Mouse (Mus musculus) 3134 (cell line): ENCODE results near the gene Urgcp.

Experiments
- DNase-seq: peaks from one replicate; pipeline ENCODE4 v3.0.0-alpha.2; 2011; ENCODE audit warnings: low spot score; ENCODE audit not compliant: insufficient read length; ENCODE audit errors: extremely low read depth

Urgcp gene

DNA sequence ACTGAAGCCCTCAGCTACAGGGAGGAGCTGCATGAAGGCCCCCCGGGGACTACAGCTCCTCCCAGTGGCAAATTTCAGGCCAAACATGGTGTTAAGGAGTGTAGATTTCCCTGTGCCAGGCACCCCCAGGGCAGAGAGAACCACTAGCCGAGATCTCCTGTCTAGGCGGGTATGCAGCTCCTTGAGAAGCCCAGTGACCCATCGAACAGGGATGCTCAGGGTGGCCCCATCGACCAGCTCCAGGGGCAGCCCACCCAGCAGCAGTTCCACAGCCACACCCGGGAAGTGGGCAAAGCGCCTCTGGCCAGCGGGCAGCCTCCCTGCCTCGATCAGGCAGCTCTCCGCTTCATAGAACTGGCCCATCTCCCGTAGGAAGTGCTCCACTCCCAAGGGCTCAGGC is 45.9 kb downstream of the Urgcp start:
- no peak for DNase-seq

DNA sequence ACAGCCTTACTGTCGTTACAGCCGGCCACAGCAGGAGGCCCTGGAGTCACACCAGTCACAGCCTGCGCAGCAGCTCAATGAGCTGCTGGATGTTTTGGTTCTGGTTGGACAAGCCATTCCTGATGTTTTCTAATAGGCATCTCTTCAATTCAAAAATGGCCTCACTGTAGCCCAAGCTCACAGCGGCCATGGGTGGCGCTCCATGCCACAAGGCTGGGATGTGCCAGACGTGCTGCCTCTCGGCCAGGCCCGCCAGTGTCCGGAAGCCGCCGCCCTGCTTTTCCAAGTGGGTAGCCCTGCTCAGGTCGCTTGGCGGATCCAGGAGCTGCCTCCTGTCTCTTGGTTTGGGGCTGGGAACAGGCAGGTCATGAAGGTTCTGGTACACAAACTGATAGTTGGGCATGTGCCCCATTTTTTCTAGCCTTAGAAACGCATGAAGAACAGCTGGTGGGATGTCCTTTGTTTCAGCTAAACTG is 46.5 kb downstream of the Urgcp start, which contains the start of gene Mrps24:
Mrps24 (minus strand) TSS at position 51 of the 476 bp plus-strand sequence.
- no peak for DNase-seq

DNA sequence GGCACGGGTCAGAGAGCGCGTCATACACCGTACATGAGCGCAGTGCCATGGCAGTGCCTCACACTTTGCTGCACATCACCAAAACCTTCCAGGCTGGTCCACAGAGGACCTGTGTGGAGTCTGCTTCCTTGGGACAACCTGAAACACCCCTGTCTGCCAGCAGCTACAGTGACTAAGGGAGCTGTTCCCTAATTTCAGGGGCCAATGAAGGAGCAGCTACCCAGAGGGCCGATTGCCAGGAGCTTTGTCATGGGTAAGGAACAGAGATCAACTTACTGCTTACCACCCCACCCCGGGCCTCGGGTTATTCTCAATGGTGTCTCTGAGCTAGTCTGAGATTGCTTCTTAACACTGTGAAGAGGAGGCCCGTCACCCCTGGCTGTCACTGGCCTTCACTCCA is 47.0 kb downstream of the Urgcp start:
- DNase-seq = no peak

DNA sequence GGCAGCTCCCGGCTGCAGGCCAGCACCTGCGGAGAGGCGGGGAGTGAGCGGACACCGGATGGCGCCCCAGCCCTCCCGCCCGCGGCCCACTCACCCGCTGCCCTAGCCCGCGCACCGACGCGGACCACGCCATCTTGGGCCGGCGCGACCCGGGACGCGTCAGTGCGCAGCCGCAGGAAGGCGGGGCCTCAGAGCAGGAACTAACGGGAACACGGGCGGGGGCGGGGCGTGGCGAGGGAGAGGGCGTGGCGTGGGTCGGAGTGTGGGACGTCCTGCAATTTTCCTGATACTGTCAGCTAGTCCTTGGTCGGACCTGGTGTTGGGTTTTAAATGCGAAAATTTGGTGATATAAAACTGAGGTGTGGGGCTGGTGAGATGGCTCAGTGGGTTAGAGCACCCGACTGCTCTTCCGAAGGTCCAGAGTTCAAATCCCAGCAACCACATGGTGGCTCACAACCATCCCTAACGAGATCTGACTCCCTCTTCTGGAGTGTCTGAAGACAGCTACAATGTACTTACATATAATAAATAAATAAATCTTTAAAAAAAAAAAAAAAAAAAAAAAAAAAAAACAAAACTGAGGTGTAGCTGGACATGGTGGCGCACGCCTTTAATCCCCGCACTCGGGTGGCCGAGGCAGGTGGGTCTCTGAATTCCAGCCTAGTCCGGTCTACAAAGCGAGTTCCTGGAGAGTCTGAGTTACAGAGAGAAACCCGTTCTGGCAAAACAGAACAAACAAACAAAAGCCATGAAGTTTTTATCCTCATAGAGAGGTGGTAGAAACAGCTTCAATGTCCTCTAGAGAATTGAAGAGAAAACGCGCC is 54.4 kb downstream of the Urgcp start:
- DNase-seq = peak; percentile 94

DNA sequence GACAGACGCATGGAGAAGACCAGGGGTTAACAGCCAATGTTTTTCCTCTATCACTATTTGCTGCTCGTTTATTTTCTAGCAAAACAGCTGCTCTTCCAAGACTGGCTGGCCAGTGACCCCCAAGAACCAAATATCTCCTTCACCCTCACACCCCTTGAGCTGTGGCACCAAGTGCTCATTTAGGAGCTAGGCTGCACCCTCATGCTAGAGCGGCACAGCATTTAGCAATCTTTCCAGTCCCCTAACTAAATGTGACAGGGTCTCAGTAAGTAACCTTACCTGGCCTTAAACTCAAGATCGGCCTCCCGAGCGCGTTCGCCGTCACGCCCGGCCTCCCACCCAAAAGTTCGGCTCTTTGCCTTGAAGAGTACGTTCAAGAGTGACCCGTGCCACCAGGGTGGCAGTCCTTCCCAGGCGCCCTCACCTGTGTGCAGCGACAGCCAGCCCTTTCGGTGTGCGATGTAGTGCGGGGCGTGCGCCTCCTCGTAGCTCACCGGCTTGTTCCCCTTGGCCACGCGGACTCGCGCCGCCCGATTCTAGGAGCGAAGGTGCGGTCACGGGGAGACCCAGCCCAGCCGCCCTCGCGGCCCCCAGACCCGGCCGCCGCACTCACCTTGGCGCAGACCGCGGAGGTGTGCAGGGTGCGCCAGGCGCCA is 55.2 kb downstream of the Urgcp start:
- peak; percentile 68 for DNase-seq

DNA sequence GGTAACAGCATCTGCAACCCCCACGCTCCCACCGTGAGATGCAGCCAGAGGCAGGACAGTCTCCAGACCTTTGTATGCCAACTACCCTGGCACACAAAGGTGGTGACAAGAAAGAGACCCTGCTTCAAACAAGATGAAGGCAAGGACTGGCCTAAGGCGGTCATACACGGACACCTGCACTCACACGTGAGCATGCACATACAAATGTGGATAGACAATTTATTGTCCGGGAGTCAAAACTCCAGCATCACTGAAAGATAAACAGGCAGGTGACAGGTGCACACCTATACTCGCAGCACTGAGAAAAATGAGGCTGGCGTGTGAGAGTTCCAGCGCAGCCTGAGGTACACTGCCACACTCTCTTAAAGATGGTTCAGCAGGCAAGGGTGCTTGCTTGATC is 56.2 kb downstream of the Urgcp start:
- no peak for DNase-seq

DNA sequence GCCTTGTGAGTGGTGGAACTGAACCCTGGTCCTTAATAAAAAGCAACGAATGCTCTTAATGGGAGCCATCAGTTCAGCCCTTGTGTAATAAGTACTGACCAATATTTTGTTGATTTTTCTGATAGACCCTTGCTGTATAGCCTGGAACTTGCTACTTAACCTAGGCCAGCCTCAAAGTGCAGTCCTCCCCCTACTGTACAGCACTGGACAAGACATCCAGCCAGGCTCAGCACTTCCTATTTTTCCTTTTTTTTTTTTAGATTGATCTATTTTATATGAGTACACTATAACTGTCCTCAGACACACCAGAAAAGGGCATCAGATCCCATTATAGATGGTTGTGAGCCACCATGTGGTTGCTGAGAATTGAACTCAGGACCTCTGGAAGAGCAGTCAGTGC is 58.8 kb downstream of the Urgcp start:
- DNase-seq = no peak

DNA sequence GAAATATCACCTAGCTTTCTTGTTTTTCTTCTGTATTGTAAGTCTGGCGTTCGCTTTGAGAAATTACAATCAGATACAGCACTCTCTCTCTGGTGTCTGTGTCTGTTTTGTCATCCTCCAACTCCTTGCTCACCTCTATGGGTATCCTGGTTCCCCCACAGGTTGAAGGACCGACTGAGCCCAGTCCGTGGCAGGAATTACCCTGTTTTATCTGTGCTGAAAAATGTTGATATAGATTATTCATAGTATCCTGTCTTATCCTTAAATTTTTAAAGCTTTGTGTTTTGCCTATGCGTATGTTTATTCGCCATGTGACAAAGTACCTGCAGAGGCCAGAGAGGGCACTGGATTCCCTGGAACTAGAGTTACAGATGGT is 59.2 kb downstream of the Urgcp start:
- no peak for DNase-seq

DNA sequence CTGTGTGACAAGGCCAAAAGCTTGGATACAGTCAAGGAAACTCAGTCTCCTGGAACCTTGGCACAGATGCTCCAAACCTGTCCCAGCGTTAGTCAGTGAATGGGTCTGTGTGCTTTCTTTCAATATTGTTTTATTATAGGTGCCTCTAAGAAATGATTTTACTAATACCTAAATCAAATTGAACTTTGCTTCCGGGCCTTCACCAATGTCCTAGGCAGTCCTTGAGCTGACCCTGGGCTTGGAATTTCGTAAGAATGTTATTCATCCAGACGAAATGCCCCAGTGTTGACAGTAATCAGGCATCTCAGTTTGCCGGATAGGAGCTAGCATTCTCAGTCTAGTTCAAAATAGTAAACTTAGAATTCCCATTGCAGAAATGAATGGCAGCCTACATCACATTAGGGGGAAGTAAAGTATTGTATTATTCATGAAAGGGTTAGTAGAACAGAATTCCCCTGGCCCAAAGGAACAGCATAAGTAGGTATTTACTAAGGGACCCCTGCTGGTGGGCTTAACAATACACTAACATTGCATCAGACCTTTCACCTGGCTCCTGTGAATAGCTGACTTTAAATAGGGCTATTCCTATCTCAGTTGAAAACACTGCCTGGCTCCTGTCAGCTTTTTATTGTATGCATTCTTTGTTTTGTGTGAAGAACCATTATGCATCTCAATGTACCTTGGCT is 59.8 kb downstream of the Urgcp start:
- DNase-seq = no peak

DNA sequence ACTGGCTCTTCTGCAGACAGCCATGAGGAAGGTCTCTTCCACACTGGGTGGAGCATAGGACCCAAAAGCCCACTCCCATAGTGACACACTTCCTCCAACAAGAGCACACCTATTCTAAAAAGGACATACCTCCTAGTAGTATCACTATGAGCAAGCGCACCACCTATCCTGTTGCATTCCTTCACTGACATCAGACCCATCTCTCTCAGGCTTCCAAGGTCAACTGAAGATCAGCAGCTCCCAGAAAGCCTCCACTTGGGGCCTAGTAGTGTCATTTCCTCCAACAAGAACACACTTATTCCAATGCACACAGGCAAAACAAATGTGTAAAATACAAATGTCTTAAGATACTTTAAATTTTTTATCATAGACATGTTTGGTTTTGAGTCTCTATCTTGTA is 60.4 kb downstream of the Urgcp start:
- DNase-seq = no peak

DNA sequence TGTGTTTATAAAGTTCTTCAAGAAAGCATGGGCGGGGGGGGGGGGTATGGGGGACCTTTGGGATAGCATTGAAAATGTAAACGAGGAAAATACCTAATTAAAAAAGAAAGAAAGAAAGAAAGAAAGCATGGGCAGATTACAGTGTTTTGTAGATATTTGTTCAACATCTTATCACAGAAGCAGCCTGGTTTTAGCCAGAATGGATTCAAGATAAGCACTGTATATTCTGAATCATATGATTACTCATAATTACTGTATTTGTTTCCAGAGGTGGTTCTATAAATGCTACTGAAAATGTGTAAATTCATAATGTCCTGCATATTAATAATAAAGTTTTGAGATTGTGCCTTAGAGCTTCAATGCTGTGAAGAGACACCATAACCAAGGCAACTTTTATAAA is 60.9 kb downstream of the Urgcp start:
- DNase-seq = no peak

DNA sequence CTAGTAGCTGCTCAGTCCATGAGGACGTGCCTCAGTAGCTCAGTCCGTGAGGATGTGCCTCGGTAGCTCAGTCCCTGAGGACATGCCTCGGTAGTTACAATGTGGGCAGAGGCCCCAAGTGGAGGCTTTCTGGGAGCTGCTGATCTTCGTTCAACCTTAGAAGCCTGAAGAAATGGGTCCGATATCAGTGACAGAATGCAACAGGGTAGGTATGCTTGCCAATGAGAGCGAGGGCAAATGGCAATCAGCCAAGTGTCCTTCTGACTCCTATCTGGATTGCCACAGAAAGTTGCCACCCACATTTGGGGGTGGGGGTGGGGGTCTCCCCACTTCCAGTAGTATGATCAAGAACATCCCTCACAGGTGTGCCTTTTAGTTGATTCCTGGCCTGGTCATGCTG is 61.4 kb downstream of the Urgcp start:
- DNase-seq = no peak

DNA sequence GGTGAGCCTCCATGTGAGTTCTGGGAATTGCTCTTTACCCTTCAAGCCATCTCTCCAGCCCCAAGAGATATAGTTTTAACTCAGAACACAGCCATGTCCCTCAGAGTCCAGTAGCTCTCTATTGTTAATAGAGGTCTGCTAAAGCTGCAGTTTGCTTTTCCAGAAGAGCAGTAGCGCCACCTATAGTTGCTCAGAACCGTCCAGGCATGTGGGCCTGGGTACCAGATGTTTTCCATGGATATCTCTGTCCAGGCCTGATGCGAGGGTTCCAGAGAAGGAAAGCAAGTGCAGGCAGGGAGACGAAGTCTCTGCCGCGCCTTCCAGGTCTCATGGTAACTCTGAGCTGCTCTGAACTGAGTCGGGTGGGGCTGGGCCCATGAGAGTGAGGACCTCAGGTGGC is 70.4 kb downstream of the Urgcp start:
- no peak for DNase-seq

DNA sequence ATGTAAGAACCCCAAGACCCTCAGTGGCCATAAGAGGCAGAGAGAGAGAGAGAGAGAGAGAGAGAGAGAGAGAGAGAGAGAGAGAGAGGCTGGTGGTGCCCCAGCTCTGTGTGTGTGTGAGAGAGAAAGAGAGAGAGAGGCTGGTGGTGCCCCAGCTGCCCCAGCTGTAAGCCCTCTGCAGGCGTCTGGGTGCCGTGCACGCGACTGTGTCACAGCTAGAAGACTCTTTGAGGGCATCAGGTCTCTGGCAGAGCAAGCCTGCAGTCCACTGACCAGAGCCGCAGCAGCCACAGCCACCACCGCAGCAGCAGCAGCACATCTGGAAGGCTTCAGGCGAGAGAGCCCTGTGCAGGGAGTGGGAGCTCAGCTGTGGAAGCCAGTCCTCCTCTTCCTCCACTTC is 77.9 kb downstream of the Urgcp start:
- no peak for DNase-seq

DNA sequence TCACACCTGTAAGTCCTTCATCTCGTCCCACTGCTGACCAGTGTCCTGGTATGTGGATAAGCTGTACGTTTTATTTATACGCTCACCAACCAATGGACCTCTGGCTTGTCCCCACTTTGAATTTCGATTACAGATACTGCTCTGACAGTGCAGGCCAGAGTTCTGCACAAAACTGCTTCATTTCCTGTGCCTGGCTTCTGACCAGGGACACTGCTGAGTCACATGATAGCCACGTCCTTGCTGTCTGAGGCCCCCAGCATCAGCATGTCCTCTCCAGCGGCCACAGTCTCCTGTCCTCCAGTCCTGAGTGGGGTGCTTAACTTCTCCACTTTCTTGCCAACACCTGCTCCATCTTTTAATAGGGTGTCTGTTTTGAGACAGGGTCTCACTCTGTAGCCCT is 79.6 kb downstream of the Urgcp start:
- DNase-seq = no peak
